Mouse (Mus musculus) bone marrow macrophage, adult 2 months (primary cell): ENCODE results near the gene Klra8. TPM values are rescaled to one million over a fixed set of nuclear protein-coding genes. Genes with fewer than 3 reads are reported as not detected.
"Not testable (repeated sequence)": the region's sequence is repeated elsewhere in the genome, so short reads cannot be mapped to it uniquely, and the experiment has no call there.

Experiments
- H3K27ac ChIP-seq: 2 replicates; pipeline ENCODE4 v1.5.1; 2012; ENCODE audit warnings: low read depth, low read length; ENCODE audit not compliant: insufficient read depth
- H3K4me1 ChIP-seq: 2 replicates; pipeline ENCODE4 v1.6.1; 2012; ENCODE audit warnings: low read length; ENCODE audit not compliant: control insufficient read depth, insufficient read depth
- H3K4me3 ChIP-seq: 2 replicates; pipeline ENCODE4 v1.5.1; 2012; ENCODE audit warnings: mild to moderate bottlenecking, low read length, moderate library complexity; ENCODE audit not compliant: insufficient read depth
- CTCF ChIP-seq: IDR thresholded peaks from 2 replicates; pipeline ENCODE4 v1.5.1; 2012; ENCODE audit warnings: low read depth, mild to moderate bottlenecking, low read length, moderate library complexity
- POLR2A ChIP-seq: IDR thresholded peaks from 2 replicates; pipeline ENCODE4 v1.6.1; 2012; ENCODE audit warnings: mild to moderate bottlenecking, low read depth, low read length, borderline replicate concordance
- polyA plus RNA-seq: library from polyadenylated mRNA; stranded (reverse); fragments of >200 nt; gene quantifications from 2 replicates; pipeline ENCODE4 v1.2.4, GENCODE M21; 2012; ENCODE audit not compliant: missing spikeins, insufficient read depth, insufficient read length

The Klra8 gene
- not detected in 2 replicates for polyA plus RNA-seq

DNA sequence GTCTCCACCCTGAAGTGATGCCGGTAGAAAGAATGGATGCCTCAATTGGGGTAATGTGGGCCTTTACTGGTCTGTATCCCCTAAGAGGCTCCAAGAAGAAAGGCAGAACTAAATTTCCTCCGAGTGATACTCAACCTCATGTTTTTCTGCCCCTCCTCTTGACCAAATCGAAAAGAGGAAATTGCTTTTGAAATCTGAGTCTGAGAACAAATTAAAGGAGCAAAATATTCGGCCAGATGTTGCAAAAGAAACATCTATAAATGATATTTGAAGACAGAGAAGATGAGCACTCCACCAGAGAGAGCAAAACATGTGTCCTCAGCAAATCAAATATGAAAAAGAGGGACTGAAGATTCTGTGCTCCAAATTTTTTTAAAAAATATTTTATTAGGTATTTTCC lies at the start of gene Klra8:
TSS of gene Klra8 (minus strand) at position 101 of the 400 bp plus-strand sequence.
- H3K4me1 ChIP-seq, H3K27ac ChIP-seq, H3K4me3 ChIP-seq: not testable (repeated sequence)

DNA sequence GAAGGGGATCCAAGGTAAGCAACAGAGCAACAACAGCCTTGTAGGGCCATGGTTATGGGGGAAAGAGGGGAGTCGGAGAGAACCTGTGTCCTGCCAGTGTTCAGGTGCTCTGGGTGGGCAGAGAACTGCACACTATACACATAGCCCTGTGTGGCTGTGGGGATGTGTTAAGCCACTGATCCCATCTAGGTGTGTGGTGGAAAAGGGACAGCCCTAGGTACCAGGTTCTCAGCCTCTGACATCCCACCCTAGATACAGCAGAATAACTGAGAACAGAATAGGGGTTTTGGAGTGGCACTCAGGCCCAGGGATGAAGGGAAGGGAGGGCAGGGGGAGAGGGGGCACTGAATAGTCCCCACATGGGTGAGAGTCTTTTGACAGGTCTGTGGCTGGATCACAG lies 19.2 kb downstream of the Klra8 start:
- no peak for TF ChIP-seq CTCF
- TF ChIP-seq POLR2A = no peak

DNA sequence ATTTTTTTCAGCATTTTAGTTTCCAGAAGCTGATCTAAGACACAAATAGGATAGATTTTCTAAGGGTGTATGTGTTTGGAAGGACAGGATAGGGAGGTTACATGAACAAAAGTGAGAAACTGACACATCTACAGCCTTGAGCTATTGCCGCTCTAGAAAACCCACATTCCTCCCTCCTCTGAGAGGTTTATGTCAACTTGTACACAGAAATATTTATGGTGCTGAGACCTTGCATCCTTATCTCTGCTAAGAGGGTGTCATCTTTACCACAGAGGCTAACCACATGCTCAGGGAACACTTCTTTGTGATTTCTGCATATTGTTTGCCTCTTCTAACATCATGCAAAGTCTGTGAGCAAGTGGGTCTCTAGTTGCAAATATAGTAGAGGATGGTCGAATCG lies 27.0 kb downstream of the Klra8 start:
- H3K27ac ChIP-seq, H3K4me1 ChIP-seq, H3K4me3 ChIP-seq: not testable (repeated sequence)

More for the DNA sequence above, 19.2 kb downstream of the Klra8 start:
- Histone ChIP-seq H3K4me3 (no peak overlapping the region), H3K27ac (no peak overlapping the region), H3K4me1 (no peaks in the 10 kb centered on the region)

DNA sequence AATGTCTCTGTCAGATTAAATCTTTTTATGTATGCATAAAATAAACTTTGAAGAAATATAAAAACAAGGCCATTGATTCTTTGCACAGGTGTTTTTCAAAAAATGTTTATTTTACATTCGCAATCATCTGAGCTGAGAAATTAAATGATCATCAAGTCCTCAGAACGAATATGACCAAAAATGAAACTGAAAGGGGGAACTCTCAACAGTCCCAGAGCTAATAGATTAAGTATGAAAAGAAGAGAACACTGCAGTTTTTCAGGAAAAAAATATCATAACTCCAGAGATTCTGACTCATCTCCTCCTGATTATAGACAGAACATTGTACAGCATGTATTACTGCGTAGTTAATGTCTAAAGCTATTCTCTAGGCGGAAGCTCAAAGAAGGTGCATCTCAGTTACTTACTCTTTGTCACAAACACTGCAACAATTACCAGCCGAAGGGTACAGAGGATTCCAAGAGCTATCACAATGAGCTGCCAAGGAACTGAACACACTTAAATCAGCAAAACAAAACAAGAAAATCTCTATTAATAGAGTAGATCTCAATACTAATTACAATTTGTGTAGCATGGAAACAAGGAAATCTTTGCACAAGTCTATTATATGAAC lies 37.3 kb downstream of the Klra8 start:
- H3K27ac ChIP-seq = peak overlapping the region; percentile 68

DNA sequence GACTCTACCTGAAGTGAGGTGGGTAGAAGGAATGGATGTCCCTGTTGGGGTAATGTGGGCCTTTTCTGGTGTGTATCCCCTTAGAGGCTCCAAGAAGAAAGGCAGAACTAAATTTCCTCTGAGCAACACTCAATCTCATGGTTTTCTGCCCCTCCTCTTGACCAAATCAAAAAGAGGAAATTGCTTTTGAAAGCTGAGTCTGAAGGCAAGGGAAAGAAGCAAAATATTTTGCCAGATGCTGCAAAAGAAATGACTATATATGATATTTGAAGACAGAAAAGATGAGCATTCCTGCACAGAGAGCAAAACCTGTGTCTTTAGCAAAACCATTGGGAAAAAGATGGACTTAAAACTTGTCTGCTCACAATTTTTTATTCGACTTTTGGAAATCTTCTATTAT lies 62.5 kb downstream of the Klra8 start, which contains the start of gene Klra4:
TSS of gene Klra4 (minus strand) at position 101 of the 400 bp plus-strand sequence.
- H3K4me3 ChIP-seq, H3K27ac ChIP-seq, H3K4me1 ChIP-seq: not testable (repeated sequence)

More for the DNA sequence above, 37.3 kb downstream of the Klra8 start:
- TF ChIP-seq CTCF = no peak
- no peak for TF ChIP-seq POLR2A
- peak overlapping the region; percentile 39 for H3K4me3 ChIP-seq
- 0 out of 2 replicates have a peak, but pooled peaks cover 2% of the 10 kb centered on the region for H3K4me1 ChIP-seq

Other genes starting within 250 kb of the Klra8 start
- gene Klra5, start 212.2 kb downstream of the Klra8 start, polyA plus RNA-seq = not detected in 2 replicates
- gene Klra6, start 102.9 kb downstream of the Klra8 start, polyA plus RNA-seq = not detected in 2 replicates
- gene Klra4, start 62.6 kb downstream of the Klra8 start, polyA plus RNA-seq = not detected in 2 replicates
- gene Klra9, start 63.2 kb upstream of the Klra8 start, polyA plus RNA-seq = not detected in 2 replicates
- gene Klra7, start 103.4 kb upstream of the Klra8 start, polyA plus RNA-seq = not detected in 2 replicates
- gene Klra10, start 152.0 kb upstream of the Klra8 start, polyA plus RNA-seq = not detected in 2 replicates
- gene Klra3, start 207.7 kb upstream of the Klra8 start, polyA plus RNA-seq = 0.56 and 2.7 TPM in 2 replicates